Mouse (Mus musculus) fat pad, adult 2 months (tissue): ENCODE results near the gene Aes.

Source experiments
- DNase-seq: peaks from one replicate; pipeline ENCODE4 v3.0.0-alpha.2; 2011; ENCODE audit warnings: low read depth, low spot score; ENCODE audit errors: extremely low read depth

Aes gene

DNA sequence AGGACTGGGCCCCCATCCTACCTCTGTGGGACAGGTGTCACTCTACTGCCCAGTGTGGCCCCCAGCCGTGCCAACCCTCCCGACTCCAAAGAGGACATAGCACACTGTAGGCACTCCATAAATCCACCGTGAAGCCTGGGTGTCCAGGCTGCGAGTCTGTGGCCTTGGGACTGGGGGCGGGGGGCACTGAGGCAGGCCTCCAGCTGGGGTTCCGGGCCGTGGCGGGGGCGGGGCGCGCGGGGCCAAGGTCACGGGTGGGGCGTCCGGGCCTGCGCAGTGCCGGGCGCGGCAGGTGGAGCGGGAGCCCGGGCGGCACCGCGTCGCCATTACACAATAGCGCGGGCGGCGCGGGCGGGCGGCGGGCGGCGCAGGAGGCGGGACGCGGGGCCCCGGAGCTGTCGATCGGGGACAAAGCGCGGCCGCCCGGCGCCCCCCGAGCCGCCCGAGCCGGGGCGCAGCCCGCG is at the start of gene Aes:
Gene Aes (plus strand): TSS at position 326 of the 464 bp plus-strand sequence.
- DNase-seq: no peak

DNA sequence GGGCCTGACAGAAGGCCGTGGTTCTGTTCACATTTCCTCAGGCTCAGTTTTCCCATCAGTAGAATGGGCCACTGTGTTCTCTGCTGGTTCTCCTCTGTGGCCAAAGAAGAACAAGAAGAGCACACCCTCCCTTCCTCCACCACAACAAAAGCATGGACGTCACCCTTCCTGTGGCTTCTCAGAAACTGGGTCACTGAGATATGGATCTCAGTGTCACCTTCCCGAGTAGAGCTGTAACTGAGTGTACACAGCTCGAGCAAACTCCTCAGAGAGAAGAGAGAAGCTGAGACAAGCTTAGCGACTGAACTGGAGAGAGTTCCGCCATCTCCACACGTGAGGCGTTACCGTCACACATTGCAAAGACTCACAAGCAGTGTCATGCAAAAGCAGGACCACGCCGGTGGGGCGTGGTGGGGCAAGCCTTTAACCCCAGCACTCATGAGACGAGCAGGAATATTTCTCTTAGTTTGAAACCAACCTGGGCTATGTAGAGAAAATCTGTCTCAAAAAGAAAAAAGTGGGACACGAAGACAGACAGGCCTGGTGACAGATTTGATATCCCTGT is 49.0 kb upstream of the Aes start:
- no peak for DNase-seq

DNA sequence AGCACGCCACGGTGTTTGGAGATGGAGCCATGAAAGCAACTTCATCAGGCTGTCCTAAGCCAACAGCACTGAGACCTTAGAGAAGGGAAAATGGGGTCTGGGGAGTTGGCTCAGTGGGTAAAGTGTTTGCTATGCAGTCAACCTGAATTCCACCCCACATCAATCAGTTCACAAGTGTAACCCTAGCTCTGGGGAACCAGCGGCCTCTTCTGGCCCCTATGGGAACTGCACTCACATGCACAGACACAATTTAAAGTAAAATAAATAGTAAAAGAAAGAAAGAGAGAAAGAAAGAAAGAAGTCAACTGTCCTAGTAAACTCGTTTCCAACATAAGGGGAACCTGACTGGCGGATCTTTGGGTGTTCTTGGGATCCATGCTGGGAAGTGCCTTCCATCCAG is 45.5 kb upstream of the Aes start:
- DNase-seq: no peak

DNA sequence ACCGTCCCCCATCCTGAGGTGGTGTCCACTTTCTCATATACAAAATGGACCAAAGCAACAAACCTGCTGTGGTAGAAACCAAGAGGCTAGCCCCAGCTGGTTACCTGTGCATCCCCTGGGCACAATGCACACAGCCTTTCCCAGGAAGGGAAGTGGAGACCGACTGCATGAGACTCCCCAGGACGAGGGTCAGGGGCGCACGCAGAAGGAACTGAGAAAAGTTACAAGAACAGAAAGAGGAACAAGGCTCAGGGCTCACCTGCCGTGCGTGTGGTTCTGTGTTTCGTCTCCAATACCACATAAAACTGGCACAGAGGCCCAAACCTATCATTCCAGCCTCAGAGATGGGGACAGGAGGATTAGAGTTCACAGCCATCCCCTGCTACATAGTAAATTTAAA is 42.1 kb upstream of the Aes start:
- DNase-seq: no peak

DNA sequence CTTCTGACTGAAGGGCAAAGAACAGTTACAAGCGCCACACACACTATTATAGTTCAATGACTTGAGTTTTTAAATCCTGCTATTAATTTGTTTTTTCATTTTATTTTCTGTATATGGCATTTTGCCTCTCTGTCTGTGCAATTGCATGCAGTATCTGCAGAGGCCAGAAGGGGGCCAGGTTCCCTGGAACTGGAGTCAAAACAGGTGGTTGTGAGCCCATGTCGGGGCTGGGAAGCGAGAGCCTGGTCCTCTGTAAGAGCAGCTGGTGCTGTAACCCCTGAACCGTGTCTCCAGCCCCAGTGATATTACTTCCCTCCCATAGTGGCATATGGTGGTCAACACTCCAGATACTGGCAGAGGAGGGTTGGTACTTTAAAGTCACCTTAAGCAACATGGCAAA is 40.7 kb upstream of the Aes start:
- no peak for DNase-seq

DNA sequence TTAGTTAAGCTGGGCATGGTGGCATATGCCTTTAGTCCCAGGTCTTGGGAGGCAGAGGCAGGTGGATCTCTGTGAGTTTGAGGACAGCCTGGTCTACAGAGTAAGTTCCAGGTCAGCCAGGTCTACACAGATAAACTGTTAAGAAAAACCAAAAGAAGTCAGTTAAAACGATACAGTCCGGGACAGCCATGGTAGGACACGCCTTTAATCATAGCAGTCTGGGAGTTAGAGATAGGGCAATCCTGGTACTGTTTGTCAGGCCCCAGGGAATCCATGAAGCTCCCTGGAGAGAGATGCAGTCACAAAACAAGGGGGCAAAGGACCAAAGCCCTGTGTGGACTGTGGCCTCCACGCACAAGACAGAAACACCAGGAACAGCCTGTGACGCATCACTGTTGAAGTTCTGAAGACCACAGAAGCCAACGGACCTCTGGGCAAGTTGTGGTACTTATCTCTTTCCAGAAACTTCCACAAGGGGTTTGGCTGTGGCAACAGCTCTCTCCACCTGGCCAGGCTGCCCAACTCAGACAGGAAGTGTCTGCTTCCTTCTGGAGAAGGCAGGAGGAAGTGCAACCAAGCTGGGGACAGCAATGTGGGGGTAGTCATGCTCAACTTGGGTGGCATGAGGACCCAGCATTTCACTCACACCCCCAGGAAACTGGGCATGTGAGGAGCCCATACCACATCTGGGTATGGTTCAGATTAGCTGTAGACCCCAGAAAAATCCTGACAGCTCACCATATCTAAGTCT is 39.9 kb upstream of the Aes start:
- no peak for DNase-seq

DNA sequence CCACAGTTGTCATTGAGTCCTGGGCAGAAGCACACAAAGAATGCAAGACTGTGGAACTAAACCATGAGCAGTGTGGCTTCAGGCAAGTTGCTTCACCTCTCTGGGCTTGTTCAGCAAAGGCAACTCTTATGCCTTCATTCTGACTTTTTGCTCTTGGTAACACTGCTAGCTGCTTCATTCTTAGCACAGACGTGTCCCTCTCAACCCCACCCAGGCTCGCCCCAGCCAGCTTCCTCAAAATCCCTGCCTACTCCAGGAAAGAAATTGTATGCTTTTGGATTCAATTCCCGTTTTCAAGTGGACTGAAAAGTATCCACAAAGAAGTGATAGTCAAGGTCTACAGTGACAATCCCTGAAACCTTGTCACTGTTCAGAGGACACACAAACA is 39.3 kb upstream of the Aes start:
- no peak for DNase-seq

DNA sequence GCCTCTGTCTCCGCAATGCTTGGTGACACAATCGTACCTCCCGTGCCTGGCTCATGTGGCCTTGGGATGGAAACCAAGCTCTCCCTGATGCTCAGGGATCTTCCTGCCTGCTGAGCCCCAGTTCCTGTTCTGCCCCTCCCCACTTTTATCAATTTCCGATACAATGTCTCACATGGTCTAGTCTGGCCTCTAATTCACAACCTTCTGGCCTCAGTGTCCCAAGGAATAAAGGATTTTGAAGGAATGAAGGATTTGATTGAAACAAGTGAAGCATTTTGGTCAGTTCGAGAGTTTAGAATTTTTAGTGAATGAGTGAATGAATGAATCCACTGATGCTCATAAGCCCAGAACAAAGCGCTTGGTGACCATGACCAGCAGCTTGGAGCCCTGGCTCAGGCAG is 36.1 kb upstream of the Aes start:
- DNase-seq: no peak

DNA sequence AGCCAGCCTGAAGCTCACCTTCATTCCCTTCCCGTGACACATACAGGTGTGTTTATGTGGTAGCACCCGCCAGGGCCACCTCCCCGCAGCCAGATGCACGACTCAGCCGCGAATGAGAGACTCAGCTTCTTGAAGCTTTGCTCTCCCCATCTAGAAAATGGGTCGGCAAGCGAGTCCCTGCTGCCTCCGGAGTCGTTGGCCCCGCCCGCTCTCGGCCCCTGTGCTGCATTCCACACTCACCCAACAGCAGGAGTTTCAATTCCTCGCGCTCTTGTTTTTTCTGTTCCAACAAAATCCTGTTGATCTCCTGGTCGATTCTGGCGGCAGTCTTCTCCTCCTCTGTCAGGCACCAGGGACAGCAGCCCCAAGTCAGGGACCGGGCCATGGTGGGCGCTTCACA is 35.7 kb upstream of the Aes start:
- DNase-seq: no peak

DNA sequence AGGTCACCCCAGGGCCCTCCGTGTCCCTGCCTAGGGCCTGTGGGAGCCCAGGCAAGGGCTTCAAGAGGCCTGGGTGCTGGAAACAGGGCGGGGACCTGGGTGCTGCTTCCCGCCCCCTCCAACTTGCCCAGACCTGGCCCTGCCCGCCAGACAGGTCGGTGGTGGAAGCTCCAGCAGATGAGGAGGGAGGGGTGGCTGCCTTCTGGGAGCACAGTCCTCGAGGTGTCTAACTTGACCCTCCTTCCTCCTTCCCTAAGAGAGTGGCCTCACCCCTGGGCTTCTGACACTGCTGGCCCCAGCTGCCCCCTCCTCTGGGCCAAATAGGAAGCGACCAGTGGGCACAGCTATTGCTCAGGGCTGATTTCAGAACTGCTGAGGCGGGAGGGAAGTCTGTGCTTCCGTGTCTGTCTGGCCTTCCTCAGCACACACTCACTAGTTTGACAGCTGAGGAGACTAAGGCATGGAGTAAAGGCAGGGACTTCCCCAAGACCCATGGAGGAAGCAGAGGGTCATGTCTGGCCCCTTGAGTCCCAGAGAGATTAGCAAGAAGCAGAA is 35.2 kb upstream of the Aes start, which contains the start of gene Gna15:
Gene Gna15 (minus strand): TSS at position 175 of the 555 bp plus-strand sequence.
- DNase-seq: no peak

DNA sequence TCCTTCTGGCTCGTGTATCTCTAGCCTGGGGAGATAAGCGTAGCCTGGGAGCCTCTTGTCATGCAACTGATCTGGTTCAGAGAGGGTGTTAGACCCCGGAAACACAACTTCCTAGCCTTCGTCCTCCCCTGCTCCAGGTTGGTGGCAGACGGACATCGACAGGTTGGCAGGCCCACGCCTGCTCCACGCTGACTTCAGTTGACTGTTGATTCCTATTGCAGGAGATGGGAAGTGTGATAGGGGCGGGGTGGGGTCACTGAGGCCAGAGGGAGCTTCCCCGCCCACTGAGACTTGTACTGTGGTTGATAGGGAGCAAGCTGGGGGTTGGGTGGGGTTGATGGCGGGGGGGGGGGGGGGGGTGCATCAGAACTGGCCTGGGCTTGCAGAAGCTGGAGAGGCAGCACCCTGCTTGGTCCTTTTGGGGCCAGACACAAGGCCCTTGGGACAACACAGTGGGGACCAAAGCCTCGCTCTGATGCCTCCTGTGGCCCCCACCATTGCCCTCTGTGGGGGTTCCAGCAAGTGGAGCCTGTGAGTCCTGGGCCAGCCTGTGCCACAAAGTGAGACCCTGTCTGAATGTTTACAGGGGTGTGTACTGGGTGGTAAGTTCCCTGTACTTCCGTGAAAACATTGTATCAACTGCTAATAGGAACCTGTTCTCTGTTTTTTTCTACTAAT is 34.1 kb upstream of the Aes start:
- no peak for DNase-seq

DNA sequence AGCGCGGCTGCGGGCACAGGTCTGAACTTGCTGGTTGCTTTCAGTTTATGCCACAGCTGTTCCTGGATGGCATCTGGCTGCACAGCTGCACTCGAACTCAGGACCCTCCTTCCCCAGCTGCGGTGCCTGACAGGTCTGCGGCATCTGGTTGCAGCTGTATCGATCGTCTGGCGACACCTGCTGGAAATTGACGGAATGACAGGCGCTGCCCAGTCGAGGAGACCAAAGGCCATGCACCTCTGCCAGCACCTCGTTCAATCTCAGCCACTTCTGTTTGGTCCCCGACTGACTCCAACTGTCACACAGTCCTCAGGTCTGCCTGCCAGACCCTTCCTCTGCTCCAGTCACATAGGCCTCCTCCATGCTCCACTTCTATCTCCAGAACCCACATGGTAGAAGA is 32.5 kb upstream of the Aes start:
- no peak for DNase-seq

DNA sequence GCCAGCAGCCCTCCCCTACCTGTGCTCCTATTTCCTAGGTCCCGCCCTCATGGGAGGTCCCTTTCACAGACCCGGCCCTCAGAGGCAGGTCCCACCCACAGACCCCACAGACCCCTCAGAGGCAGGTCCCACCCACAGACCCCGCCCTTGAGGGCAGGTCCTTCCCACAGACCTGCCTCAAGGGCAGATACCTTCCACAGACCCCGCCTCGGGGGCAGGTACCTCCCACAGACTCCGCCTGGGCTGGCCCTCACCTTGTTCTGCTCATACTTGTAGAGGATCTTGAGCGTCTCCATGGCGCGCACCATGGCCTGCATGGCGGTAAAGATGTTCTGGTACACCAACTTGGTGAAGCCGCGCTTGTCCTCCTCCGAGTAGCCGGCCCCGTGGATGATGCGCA is 24.5 kb upstream of the Aes start:
- DNase-seq: no peak

DNA sequence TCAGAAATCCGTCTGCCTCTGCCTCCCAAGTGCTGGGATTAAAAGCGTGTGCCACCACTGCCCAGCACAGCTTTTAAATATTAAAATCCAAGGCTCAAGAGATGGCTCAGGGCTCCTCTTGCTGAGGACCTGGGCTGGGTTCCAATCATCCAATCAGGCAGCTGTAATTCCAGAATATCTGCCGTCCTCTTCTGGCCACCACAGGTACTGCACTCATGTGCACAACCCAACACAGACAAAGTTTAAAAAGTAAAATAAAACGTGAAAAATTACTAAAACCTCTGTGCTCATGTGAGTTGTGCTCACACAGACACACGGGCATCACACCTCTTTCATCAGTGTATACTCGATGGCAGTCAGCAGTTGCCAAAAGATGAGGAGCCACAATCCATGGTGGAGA is 22.6 kb upstream of the Aes start:
- no peak for DNase-seq

DNA sequence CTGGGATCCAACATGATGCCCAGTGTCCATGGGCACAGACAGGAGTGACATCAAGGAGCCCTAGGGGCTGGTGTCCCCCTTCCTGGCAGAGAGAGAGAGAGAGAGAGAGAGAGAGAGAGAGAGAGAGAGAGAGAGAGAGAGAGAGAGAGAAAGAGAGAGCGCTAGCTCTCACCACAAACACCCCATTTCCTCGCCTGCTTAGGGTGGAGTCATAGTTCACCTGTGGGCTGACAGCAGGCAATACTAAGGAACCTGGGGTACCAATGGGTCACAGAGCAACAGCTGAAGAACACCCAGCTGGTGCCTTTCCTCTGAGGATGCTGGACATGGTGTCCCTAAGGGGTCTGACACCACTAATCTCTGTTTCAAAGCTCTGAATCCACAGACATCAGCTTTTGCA is 21.9 kb upstream of the Aes start:
- DNase-seq: no peak

DNA sequence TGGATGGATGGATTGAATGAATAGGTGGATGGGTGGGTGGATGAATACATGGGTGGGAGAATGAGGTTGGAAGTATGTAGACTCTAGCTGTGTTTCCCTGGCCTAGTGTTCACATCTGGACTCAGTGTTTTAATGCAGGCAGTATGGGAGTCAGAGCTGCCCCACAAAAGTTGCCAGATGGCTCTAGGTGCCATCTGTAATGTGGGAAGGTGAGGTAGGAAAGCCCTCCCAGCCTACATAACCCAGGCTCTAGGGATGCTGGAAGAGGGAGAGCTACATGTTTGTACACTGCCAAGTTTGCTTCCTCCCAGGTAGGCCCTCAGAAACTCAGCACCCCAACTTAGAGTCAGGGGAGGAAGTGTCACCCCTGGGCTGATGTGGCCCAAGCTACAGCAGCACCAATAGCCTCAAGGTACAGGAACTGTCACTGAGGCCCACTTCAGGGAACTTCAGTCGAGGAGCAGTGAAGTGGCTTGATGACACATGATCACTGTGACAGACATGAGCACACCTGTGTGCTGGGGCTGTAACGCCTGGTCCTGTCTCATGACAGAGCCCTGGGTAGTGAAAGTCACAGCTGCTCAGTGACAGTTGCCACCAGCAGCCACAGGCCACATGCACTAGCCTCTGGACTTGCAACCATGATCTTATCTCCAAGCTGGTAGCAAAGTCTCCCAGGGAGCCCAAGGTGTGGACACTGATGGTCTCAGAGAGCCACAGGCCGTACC is 20.8 kb upstream of the Aes start:
- DNase-seq: no peak

DNA sequence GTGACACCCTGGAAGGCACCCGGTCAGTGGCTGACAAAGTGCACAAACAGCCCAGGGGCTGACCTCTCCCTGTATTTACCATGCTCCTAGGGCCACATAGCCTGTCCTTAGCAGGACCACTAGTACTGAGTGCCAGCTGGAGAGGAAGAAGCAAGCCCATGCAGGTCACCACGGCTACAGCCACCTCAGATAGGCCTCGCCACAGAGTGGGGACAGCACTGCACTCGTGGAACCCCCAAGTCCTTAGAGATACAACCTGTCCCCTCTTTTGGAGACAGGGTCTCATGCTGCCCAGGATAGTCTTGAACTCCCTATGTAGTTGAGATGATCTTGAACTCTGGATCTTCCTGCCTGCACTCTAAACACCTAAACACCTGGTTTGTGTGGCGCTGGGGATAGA is 17.9 kb upstream of the Aes start:
- no peak for DNase-seq

DNA sequence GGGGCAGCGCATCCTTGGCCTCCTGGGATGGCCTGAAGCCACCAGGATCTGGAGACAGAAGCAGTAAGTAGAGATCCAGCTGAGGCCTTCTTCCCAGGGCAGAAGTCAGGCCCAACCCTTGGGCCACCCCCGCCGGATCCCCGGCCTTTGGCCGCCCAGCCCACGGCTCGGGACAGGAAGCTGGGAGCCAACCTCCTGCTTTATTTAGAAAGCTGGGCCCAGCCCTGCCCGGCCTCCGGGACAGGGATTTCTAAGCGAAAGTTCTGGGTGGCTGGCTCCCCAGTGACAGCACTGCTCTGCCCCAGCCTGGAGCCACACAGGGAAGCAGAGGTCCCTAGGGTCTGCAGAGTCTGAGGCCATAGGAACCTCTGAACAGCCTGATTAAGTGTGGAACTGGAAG is 17.5 kb upstream of the Aes start:
- no peak for DNase-seq

DNA sequence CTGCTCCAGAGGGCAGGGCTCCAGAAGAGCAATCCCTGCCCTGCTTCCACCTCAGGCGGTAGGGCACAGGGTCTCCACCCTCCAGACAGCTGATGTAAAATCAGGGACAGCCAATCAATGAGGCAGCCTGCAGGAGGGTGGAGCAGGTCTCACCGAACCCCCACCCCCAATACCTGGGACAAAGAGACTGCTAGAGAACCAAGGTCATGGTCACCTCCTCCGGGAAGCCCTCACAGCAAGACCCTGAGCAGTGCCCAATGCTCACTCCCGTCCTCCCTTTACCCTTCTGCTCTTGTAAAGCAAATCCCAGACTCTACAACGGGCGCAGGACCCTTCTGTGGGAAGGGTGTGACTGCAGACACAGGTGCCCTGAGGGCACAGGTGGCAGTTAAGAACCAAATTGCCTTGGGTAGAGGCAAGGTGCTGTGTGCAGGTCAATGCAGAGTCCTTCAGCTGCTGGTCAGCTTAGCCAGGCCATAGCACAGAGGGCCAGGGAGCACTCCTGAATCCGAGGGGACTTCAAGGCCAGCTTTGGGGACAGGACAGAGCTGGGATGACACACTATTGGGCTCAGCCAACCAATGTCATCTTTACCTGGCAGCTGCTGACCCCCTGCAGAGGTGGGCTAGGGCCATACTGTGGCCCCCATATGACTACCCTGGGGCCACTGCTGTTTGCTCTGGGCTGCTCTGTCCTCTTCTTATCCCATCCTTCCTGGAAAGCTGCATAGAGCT is 16.4 kb upstream of the Aes start:
- DNase-seq: no peak

DNA sequence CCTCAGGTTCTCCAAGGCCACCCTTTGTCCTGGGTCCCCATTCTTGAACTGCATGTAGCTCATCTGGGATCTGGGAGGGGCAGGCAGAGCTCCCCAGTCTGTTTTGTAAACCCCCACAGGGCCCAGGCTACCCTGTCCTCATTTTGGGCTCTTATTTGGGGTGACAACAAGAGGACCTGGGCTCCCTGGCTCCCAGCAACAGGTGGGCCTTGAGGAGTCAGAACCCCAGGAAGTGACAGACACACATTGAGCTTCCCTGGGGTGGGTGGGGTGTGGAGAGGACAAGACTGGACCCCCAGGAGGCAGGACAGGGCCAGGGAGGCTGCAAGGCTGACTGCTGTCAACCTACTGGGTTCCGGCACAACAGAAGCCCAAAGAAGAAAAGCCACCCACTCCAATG is 15.7 kb upstream of the Aes start:
- no peak for DNase-seq
